In genomic region chr6:32874176-32874575, GRCm38 (mm10) we compare ENCODE assay signal across 23 mouse cellular contexts.
DNase-seq lines count a peak whose midpoint lies in the region; ATAC-seq lines count a peak whose summit lies in the region.
"Had no signal": no experiment of that assay in that cellular context is flagged by ENCODE, and none has a peak within 500 bp of the region (broad histone marks: within the 10 kb centered on the region; RNA-seq: fewer than 3 reads in every experiment).

No protein-coding gene starts in this region.

- H3K27ac ChIP-seq in neural tube, embryonic 13.5 days (replicated peaks) = peak overlapping the region; percentile 38; the same call in 1 of the 2 replicates
- H3K27ac ChIP-seq in hindbrain, embryonic 12.5 days = peak overlapping the region; percentile 24; the same call in 1 of the 2 replicates
- H3K27ac ChIP-seq: gastrocnemius, adult 2 months; intestine, embryonic 15.5 days; left cerebral cortex, adult 2 months had no signal

- H3K9me3 ChIP-seq in neural tube, embryonic 13.5 days = no peaks in the 10 kb centered on the region
- no peaks in the 10 kb centered on the region for H3K9me3 ChIP-seq in hindbrain, embryonic 12.5 days (replicated peaks)
- H3K9me3 ChIP-seq: heart, embryonic 12.5 days; intestine, embryonic 15.5 days had no signal

- WGBS in neural tube, embryonic 13.5 days = 36% methylated on average over 3 of the region's 3 CpGs
- WGBS in hindbrain, embryonic 12.5 days = 31% methylated on average over 3 of the region's 3 CpGs

- no peak overlapping the region for H3K4me2 ChIP-seq in neural tube, embryonic 13.5 days
- no peak overlapping the region for H3K4me2 ChIP-seq in hindbrain, embryonic 12.5 days (replicated peaks)
- H3K4me2 ChIP-seq: heart, embryonic 12.5 days; intestine, embryonic 15.5 days had no signal

- intact Hi-C loops in heart, postnatal 36 days (cut with DNase I) = no loop called here

- H3K36me3 ChIP-seq in neural tube, embryonic 13.5 days = peaks cover 6% of the 10 kb centered on the region; the same call in 1 of the 2 replicates
- no peaks in the 10 kb centered on the region for H3K36me3 ChIP-seq in hindbrain, embryonic 12.5 days
- H3K36me3 ChIP-seq: intestine, embryonic 15.5 days had no signal

- no peak overlapping the region for H3K4me3 ChIP-seq in neural tube, embryonic 13.5 days
- no peak overlapping the region for H3K4me3 ChIP-seq in hindbrain, embryonic 12.5 days
- H3K4me3 ChIP-seq: gastrocnemius, adult 2 months; heart, embryonic 12.5 days; intestine, embryonic 15.5 days; left cerebral cortex, adult 2 months had no signal

- ATAC-seq in frontal cortex, adult (ENCODE audit: low TSS enrichment) = 0 out of 2 replicates have a peak, but pooled peaks have one; percentile 4
- no peak for ATAC-seq in neural tube, embryonic 13.5 days (ENCODE audit: low read depth)
- no peak for ATAC-seq in hindbrain, embryonic 12.5 days (ENCODE audit: low FRiP score)
- ATAC-seq in megakaryocyte progenitor cell, adult 5-6 weeks (replicated peaks; ENCODE audit: poor library complexity) = no peak
- ATAC-seq: intestine, embryonic 15.5 days; lung, postnatal 0 days had no signal

- no peak overlapping the region for H3K9ac ChIP-seq in neural tube, embryonic 13.5 days
- no peak overlapping the region for H3K9ac ChIP-seq in hindbrain, embryonic 12.5 days
- H3K9ac ChIP-seq: heart, embryonic 12.5 days; intestine, embryonic 15.5 days had no signal

- no peaks in the 10 kb centered on the region for H3K27me3 ChIP-seq in neural tube, embryonic 13.5 days
- H3K27me3 ChIP-seq in hindbrain, embryonic 12.5 days = no peaks in the 10 kb centered on the region
- H3K27me3 ChIP-seq: CH12.LX; heart, embryonic 12.5 days; intestine, embryonic 15.5 days had no signal

- no peak for DNase-seq in frontal cortex, postnatal 36 days (ENCODE audit: low spot score in 2 of 2)
- no peak for DNase-seq in neural tube, embryonic 10.5 days (ENCODE audit: extremely low spot score, low spot score)
- no peak for DNase-seq in heart, postnatal 36 days
- DNase-seq in layer of hippocampus, postnatal 14 days (ENCODE audit: low spot score in 2 of 2) = no peak
- DNase-seq: adrenal gland, postnatal 36 days; cerebellum, adult 8-10 months; gastrocnemius, adult 2 months; heart, adult 11 months; heart, postnatal 14 days; kidney, adult 9 months; kidney, postnatal 25 days; left cerebral cortex, postnatal 4 days; liver; thymus, postnatal 14 days had no signal

- peaks cover 14% of the 10 kb centered on the region for H3K4me1 ChIP-seq in neural tube, embryonic 13.5 days (replicated peaks)
- H3K4me1 ChIP-seq in hindbrain, embryonic 12.5 days = peaks cover 13% of the 10 kb centered on the region
- H3K4me1 ChIP-seq: intestine, embryonic 15.5 days had no signal
